Mouse (Mus musculus): ENCODE data around the gene Casc3. TPM values are rescaled to one million over a fixed set of nuclear protein-coding genes. Genes with fewer than 3 reads are reported as not detected.
A peak's percentile ranks its signal among the peaks of the same experiment; 100 is the strongest.

Gene Casc3
- polyA plus RNA-seq, 1 experiment from 2014 or later, result 49.0 TPM

- 32% methylated on average over 4 of the region's 4 CpGs for WGBS
- Histone ChIP-seq H3K4me1 (peaks cover 55% of the 10 kb centered on the region), H3K27ac (replicated peaks) (peak overlapping the region; percentile 84), H3K9me3 (replicated peaks) (no peaks in the 10 kb centered on the region), H3K4me3 (peak overlapping the region; percentile 50), H3K27me3 (ENCODE audit: low read depth, poor library complexity, severe bottlenecking) (no peaks in the 10 kb centered on the region), H3K36me3 (peaks cover 50% of the 10 kb centered on the region)
- no peak for DNase-seq (ENCODE audit: low spot score)
Observed at GRCm38 (mm10) chr11:98767713-98768112, 37.0 kb upstream of the Casc3 start.

DNA sequence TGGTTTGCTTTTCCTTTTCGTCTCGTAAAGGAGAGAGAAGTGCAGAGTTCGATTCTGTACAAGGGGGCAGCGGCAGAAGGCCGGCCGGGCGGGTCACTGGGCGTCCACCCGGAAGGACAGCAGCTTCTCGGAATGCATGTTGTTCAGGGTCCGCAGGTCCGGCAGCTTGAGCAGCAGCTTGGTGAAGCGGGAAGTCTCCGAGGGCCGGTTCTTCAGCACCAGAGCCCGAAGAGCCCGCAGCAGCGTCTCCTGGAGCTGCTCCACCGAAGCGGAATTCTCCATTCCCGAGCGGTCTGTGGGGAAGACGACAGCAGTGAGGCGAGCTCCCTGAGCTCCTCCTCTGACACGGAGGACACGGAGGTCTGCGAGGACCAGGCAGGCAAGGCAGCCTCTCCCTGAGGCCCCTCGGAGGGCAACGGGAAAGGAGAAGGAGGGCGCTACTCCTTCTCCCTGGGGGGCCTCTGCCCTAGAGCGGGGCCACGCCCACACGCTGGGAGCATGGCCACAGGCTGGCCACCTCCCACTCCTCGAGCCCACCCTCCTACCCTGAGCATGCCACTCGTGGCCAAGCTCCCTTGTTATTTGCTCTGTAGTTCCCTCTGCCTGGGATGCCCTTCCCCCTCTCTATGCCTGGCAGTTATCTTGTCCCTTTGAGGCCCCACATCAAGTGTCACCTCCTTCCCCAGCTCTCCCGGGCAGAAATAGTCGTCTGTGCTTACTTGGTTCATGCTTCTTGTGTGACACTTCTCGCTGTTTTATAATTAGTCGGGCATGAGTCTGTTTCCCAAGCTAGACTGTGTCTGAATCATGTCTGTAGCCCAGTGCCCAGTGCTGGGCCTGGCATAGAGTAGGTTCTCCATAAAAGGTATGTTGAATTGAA is 36.3 kb upstream of the Casc3 start:
- Histone ChIP-seq H3K4me1 (peaks cover 60% of the 10 kb centered on the region), H3K9me3 (replicated peaks) (no peaks in the 10 kb centered on the region), H3K27ac (replicated peaks) (peak overlapping the region; percentile 84), H3K36me3 (peaks cover 44% of the 10 kb centered on the region), H3K4me3 (peak overlapping the region; percentile 50), H3K27me3 (ENCODE audit: low read depth, poor library complexity, severe bottlenecking) (no peaks in the 10 kb centered on the region)
- DNase-seq (ENCODE audit: low spot score), result no peak
- WGBS, result 27% methylated on average over 39 of the region's 39 CpGs

- 91% methylated on average over 25 of the region's 25 CpGs for WGBS
- no peak for DNase-seq (ENCODE audit: low spot score)
- H3K9me3 ChIP-seq (replicated peaks), result no peaks in the 10 kb centered on the region
- H3K27ac ChIP-seq (replicated peaks), result 0 out of 2 replicates have a peak overlapping the region, but pooled peaks have one; percentile 84
- H3K4me3 ChIP-seq, result peak overlapping the region; percentile 50; the same call in 1 of the 2 replicates
- H3K4me1 ChIP-seq, result peaks cover 67% of the 10 kb centered on the region
- peaks cover 35% of the 10 kb centered on the region for H3K36me3 ChIP-seq
- H3K27me3 ChIP-seq (ENCODE audit: low read depth, poor library complexity, severe bottlenecking), result peaks cover under 1% of the 10 kb centered on the region; the same call in 1 of the 2 replicates
Observed at GRCm38 (mm10) chr11:98769007-98769954, 35.4 kb upstream of the Casc3 start.

GRCm38 (mm10) chr11:98770096-98770975 is 34.4 kb upstream of the Casc3 start:
- no peak for DNase-seq (ENCODE audit: low spot score)
- H3K27ac ChIP-seq (replicated peaks), result no peak overlapping the region
- peaks cover 76% of the 10 kb centered on the region for H3K4me1 ChIP-seq
- WGBS, result 94% methylated on average over 26 of the region's 26 CpGs
- H3K9me3 ChIP-seq (replicated peaks), result no peaks in the 10 kb centered on the region
- peaks cover 26% of the 10 kb centered on the region for H3K36me3 ChIP-seq
- no peak overlapping the region for H3K4me3 ChIP-seq
- peaks cover 8% of the 10 kb centered on the region; the same call in 1 of the 2 replicates for H3K27me3 ChIP-seq (ENCODE audit: low read depth, poor library complexity, severe bottlenecking)

DNA sequence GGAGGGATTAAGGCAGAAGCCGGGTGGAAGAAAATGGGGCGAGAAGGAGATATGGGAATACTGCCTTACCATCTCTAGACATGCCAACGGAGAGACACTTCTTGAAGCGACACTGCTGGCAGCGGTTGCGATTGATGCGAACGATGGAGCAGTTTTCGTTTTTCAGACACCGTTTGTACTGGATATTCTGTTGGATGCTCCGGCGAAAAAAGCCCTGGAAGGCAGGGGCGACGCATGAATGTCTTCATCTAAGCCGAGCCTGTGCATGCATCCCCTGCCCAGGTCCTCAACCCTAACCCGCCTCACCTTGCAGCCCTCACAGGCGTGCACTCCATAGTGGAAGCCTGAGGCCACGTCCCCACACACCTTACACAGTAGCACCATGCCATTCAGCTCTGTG is 33.6 kb upstream of the Casc3 start:
- Histone ChIP-seq H3K4me3 (no peak overlapping the region), H3K27ac (replicated peaks) (no peak overlapping the region), H3K9me3 (replicated peaks) (no peaks in the 10 kb centered on the region), H3K27me3 (ENCODE audit: low read depth, poor library complexity, severe bottlenecking) (peaks cover 8% of the 10 kb centered on the region; the same call in 1 of the 2 replicates), H3K4me1 (peaks cover 76% of the 10 kb centered on the region), H3K36me3 (peaks cover 23% of the 10 kb centered on the region)
- WGBS, result 93% methylated on average over 18 of the region's 18 CpGs
- DNase-seq (ENCODE audit: low spot score), result no peak

GRCm38 (mm10) chr11:98771844-98772525 is 32.7 kb upstream of the Casc3 start:
- Histone ChIP-seq H3K36me3 (peaks cover 23% of the 10 kb centered on the region), H3K4me3 (no peak overlapping the region), H3K27me3 (ENCODE audit: low read depth, poor library complexity, severe bottlenecking) (peaks cover 8% of the 10 kb centered on the region; the same call in 1 of the 2 replicates), H3K27ac (replicated peaks) (no peak overlapping the region), H3K9me3 (replicated peaks) (no peaks in the 10 kb centered on the region), H3K4me1 (peaks cover 76% of the 10 kb centered on the region)
- no peak for DNase-seq (ENCODE audit: low spot score)
- WGBS, result 93% methylated on average over 11 of the region's 11 CpGs

DNA sequence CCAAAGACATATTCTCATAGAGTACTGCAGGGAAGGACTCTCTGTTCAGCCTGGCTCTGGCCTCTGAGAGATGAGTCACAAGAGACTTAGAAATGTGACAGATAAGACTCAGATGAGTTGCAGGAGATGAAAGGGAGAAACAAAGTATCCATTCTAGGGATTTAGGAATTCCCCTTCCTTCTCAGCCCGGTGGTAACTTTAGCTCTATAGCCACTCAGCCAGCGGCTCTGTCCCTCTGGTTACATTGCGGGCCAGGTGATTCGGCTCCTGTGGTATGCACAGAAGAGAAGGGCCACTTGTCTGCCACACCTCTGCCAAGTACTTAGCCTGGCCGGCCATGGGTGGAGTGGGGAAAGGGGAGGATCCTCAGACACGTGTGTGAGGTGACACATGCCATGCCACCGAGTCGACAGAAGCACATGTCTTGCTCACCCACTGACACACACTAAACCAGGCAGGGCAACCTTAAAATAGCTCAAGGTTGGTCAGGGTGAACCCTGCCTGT is 32.0 kb upstream of the Casc3 start:
- WGBS, result 86% methylated on average over 8 of the region's 8 CpGs
- peaks cover 74% of the 10 kb centered on the region for H3K4me1 ChIP-seq

GRCm38 (mm10) chr11:98773635-98774295 is 30.9 kb upstream of the Casc3 start:
- Histone ChIP-seq H3K27me3 (ENCODE audit: low read depth, poor library complexity, severe bottlenecking) (peaks cover 8% of the 10 kb centered on the region; the same call in 1 of the 2 replicates), H3K9me3 (replicated peaks) (no peaks in the 10 kb centered on the region), H3K4me1 (peaks cover 66% of the 10 kb centered on the region), H3K4me3 (peak overlapping the region; percentile 56), H3K36me3 (peaks cover 22% of the 10 kb centered on the region), H3K27ac (replicated peaks) (peak overlapping the region; percentile 83)
- 2% methylated on average over 37 of the region's 37 CpGs for WGBS
- DNase-seq (ENCODE audit: low spot score), result peak; percentile 94

More for the DNA sequence above, 32.0 kb upstream of the Casc3 start:
- Histone ChIP-seq H3K27me3 (ENCODE audit: low read depth, poor library complexity, severe bottlenecking) (peaks cover 8% of the 10 kb centered on the region; the same call in 1 of the 2 replicates), H3K4me3 (no peak overlapping the region), H3K36me3 (peaks cover 23% of the 10 kb centered on the region), H3K9me3 (replicated peaks) (no peaks in the 10 kb centered on the region), H3K27ac (replicated peaks) (no peak overlapping the region)
- no peak for DNase-seq (ENCODE audit: low spot score)

- Histone ChIP-seq H3K9me3 (replicated peaks) (no peaks in the 10 kb centered on the region), H3K27ac (replicated peaks) (peak within 1 kb of the TSS; percentile 83), H3K4me1 (peaks cover 57% of the 10 kb centered on the region), H3K36me3 (peaks cover 13% of the 10 kb centered on the region), H3K27me3 (ENCODE audit: low read depth, poor library complexity, severe bottlenecking) (peaks cover 8% of the 10 kb centered on the region; the same call in 1 of the 2 replicates), H3K4me3 (peak within 1 kb of the TSS; percentile 56)
- 2% methylated on average over 22 of the region's 22 CpGs for WGBS
- DNase-seq (ENCODE audit: low spot score), result no peak
Observed at GRCm38 (mm10) chr11:98774582-98775347, 29.9 kb upstream of the Casc3 start, which contains the start of gene Nr1d1. Gene Nr1d1 (minus strand): TSS chr11:98775333.

- Histone ChIP-seq H3K27ac (replicated peaks) (peak overlapping the region; percentile 83), H3K9me3 (replicated peaks) (no peaks in the 10 kb centered on the region), H3K4me3 (peak overlapping the region; percentile 56), H3K27me3 (ENCODE audit: low read depth, poor library complexity, severe bottlenecking) (peaks cover 8% of the 10 kb centered on the region; the same call in 1 of the 2 replicates), H3K36me3 (peaks cover 6% of the 10 kb centered on the region; the same call in 1 of the 2 replicates), H3K4me1 (peaks cover 57% of the 10 kb centered on the region)
- WGBS, result 11% methylated on average over 15 of the region's 15 CpGs
- peak; percentile 92 for DNase-seq (ENCODE audit: low spot score)
Observed at GRCm38 (mm10) chr11:98775348-98776051, 29.2 kb upstream of the Casc3 start.
